Mouse (Mus musculus) ES-E14 (cell line): ENCODE results near the gene Accsl.

ENCODE experiments used
- MAFK ChIP-seq: IDR thresholded peaks from 2 replicates; pipeline ENCODE4 v1.6.1; 2014; ENCODE audit warnings: mild to moderate bottlenecking, low read depth, low read length, inconsistent platforms; ENCODE audit not compliant: insufficient read depth
- ZC3H11A ChIP-seq: IDR thresholded peaks from 2 replicates; pipeline ENCODE4 v1.6.1; 2012; ENCODE audit warnings: low read depth, mild to moderate bottlenecking, inconsistent platforms, low read length, borderline replicate concordance

- TF ChIP-seq ZC3H11A (no peak), MAFK (no peak)
These were observed 5.6 kb upstream of the Accsl start for GRCm38 (mm10) chr2:93874606-93875005.
